Mouse (Mus musculus): ENCODE measurements around the gene Emsy. TPM values are rescaled to one million over a fixed set of nuclear protein-coding genes. Genes with fewer than 3 reads are reported as not detected.

The Emsy gene
- polyA plus RNA-seq, 1 experiment from 2014 or later: 32.3 TPM

DNA sequence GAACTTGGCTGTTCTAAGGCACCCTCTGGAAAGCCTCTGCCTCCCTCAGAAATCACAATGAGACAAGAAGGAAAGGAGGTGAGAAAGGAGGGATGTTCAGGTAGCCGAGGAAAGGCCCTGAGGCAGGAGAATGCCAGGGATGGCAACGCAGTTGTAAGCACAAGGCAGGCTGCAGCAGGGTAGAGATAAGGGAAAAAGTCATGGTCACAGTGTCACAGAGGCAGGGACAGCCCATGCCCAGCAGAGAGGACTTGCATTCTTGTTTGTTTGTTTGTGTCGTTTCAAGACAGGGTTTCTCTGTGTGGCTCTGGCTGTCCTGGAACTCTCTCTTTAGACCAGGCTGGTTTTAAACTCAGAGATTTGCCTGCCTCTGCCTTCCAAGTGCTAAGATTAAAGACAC is 105.5 kb downstream of the Emsy start:
- no peaks in the 10 kb centered on the region for H3K9me3 ChIP-seq (ENCODE audit: control insufficient read depth, low read length)
- no peak for DNase-seq (ENCODE audit: low spot score)
- ATAC-seq (replicated peaks; ENCODE audit: low FRiP score, low TSS enrichment, low read depth): no peak
- 57% methylated on average over 3 of the region's 3 CpGs for WGBS
- H3K27ac ChIP-seq (ENCODE audit: low read depth): no peak overlapping the region
- no peak overlapping the region for H3K4me2 ChIP-seq (ENCODE audit: low read length)
- 0 out of 2 replicates have a peak, but pooled peaks cover 3% of the 10 kb centered on the region for H3K4me1 ChIP-seq (replicated peaks; ENCODE audit: control insufficient read depth, insufficient read depth, low read length)
- H3K4me3 ChIP-seq (ENCODE audit: low read depth, low read length): no peak overlapping the region
- H3K36me3 ChIP-seq (ENCODE audit: control insufficient read depth, insufficient read depth, low read length): no peaks in the 10 kb centered on the region
- no peak overlapping the region for H3K9ac ChIP-seq (ENCODE audit: low read length)
- H3K27me3 ChIP-seq (replicated peaks; ENCODE audit: control insufficient read depth, insufficient read depth, low read length): no peaks in the 10 kb centered on the region

DNA sequence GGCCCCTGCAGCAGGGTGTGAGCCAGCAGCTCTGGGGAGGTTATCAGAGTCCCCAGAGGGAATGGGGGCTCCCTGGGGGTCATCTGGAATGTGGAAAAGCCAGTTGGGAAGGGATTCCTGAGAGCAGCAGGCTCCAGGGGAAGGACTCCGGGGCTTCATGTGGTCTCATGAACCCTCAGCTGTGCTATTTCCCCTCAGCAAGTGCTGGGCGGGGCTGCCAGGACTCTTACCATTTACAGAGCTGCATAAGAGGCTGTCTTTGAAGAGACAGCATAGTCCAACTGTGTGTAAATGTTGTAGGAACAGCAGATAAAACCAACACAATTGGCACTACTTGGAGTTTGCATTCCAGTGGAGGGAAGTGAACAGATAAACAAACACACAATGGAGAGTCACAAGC is 106.0 kb downstream of the Emsy start:
- Histone ChIP-seq H3K4me3 (ENCODE audit: low read depth, low read length) (no peak overlapping the region), H3K27ac (ENCODE audit: low read depth) (no peak overlapping the region), H3K36me3 (ENCODE audit: control insufficient read depth, insufficient read depth, low read length) (no peaks in the 10 kb centered on the region), H3K9me3 (ENCODE audit: control insufficient read depth, low read length) (no peaks in the 10 kb centered on the region), H3K27me3 (replicated peaks; ENCODE audit: control insufficient read depth, insufficient read depth, low read length) (no peaks in the 10 kb centered on the region), H3K4me1 (replicated peaks; ENCODE audit: control insufficient read depth, insufficient read depth, low read length) (0 out of 2 replicates have a peak, but pooled peaks cover 3% of the 10 kb centered on the region), H3K9ac (ENCODE audit: low read length) (no peak overlapping the region), H3K4me2 (ENCODE audit: low read length) (no peak overlapping the region)
- ATAC-seq (replicated peaks; ENCODE audit: low FRiP score, low TSS enrichment, low read depth) (no peak), DNase-seq (ENCODE audit: low spot score) (no peak)
- WGBS: 36% methylated on average over 2 of the region's 2 CpGs

DNA sequence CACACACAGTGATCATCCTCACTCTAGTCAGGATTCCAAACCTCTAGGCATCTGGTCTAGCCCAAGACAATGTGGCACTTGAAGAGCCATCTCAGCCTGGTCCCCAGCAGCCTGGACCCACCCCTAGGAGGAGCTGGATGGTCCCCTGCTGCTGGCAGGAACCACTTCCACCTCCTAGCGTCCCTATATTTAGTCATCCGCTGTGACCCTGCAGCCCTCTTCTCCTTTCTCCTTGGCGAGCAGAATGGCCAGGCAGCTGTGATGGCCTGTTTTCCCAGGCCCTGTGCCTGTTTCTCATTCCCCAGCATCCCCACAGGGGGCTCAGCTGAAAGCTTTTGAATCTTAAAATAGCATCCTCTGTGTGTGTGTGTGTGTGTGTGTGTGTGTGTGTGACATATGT is 107.7 kb downstream of the Emsy start:
- Histone ChIP-seq H3K27ac (ENCODE audit: low read depth) (no peak overlapping the region), H3K4me2 (ENCODE audit: low read length) (no peak overlapping the region), H3K4me3 (ENCODE audit: low read depth, low read length) (no peak overlapping the region), H3K9ac (ENCODE audit: low read length) (no peak overlapping the region), H3K27me3 (replicated peaks; ENCODE audit: control insufficient read depth, insufficient read depth, low read length) (no peaks in the 10 kb centered on the region), H3K9me3 (ENCODE audit: control insufficient read depth, low read length) (no peaks in the 10 kb centered on the region), H3K4me1 (replicated peaks; ENCODE audit: control insufficient read depth, insufficient read depth, low read length) (0 out of 2 replicates have a peak, but pooled peaks cover 3% of the 10 kb centered on the region), H3K36me3 (ENCODE audit: control insufficient read depth, insufficient read depth, low read length) (no peaks in the 10 kb centered on the region)
- 51% methylated on average over 3 of the region's 3 CpGs for WGBS
- no peak for ATAC-seq (replicated peaks; ENCODE audit: low FRiP score, low TSS enrichment, low read depth)
- DNase-seq (ENCODE audit: low spot score): no peak

DNA sequence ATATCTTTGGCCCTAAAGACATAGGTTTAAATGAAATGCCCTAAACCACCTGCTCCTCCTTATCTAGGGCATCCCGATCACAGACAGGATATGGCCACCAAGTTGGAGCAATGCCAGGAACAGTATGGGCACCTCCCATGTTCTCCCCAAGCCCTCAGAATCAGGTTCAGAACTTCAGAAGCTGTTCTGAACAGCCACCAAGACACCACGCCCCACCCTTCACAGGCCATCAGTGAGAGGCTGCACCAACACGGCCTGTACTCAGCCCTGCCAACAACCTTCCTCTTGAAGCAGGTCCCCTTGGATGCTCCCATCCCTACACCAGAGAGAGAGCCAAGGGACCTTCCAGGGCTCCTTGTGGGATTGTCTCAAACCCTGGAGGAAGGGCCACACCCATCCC is 112.0 kb downstream of the Emsy start:
- DNase-seq (ENCODE audit: low spot score) (no peak), ATAC-seq (replicated peaks; ENCODE audit: low FRiP score, low TSS enrichment, low read depth) (no peak)
- Histone ChIP-seq H3K9me3 (ENCODE audit: control insufficient read depth, low read length) (no peaks in the 10 kb centered on the region), H3K27ac (ENCODE audit: low read depth) (no peak overlapping the region), H3K4me3 (ENCODE audit: low read depth, low read length) (no peak overlapping the region), H3K27me3 (replicated peaks; ENCODE audit: control insufficient read depth, insufficient read depth, low read length) (no peaks in the 10 kb centered on the region), H3K36me3 (ENCODE audit: control insufficient read depth, insufficient read depth, low read length) (no peaks in the 10 kb centered on the region), H3K4me2 (ENCODE audit: low read length) (no peak overlapping the region), H3K9ac (ENCODE audit: low read length) (no peak overlapping the region), H3K4me1 (replicated peaks; ENCODE audit: control insufficient read depth, insufficient read depth, low read length) (no peaks in the 10 kb centered on the region; the same call in 1 of the 2 replicates)
- 56% methylated on average over 3 of the region's 3 CpGs for WGBS

DNA sequence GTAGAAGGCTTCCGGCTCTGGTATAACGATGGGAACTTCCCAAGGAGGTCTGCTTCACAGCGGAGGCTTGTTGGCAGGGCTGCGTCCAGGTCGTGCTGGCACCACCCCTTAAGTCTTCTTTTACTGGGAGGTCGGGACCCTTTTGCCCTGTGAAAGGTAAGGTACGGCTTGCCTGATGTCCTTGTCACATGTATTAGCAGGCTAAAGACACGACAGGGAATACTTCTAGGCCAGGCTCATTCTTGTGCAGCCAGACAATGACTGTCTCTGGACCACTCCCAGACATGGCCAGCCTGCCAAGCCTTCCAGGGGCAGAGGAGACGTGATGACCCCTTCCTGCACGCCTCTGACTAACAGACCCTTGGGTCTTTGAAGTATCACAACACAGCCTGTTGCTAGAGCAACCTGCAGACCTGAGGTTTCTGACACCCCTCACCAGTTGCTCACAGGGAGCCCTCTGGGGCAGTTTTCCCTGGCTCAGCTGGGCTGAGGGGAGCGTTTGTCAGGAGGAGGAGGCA is 112.7 kb downstream of the Emsy start:
- DNase-seq (ENCODE audit: low spot score) (no peak), ATAC-seq (replicated peaks; ENCODE audit: low FRiP score, low TSS enrichment, low read depth) (no peak)
- Histone ChIP-seq H3K4me2 (ENCODE audit: low read length) (no peak overlapping the region), H3K27ac (ENCODE audit: low read depth) (no peak overlapping the region), H3K9ac (ENCODE audit: low read length) (no peak overlapping the region), H3K4me1 (replicated peaks; ENCODE audit: control insufficient read depth, insufficient read depth, low read length) (no peaks in the 10 kb centered on the region; the same call in 1 of the 2 replicates), H3K4me3 (ENCODE audit: low read depth, low read length) (no peak overlapping the region), H3K9me3 (ENCODE audit: control insufficient read depth, low read length) (no peaks in the 10 kb centered on the region), H3K36me3 (ENCODE audit: control insufficient read depth, insufficient read depth, low read length) (no peaks in the 10 kb centered on the region), H3K27me3 (replicated peaks; ENCODE audit: control insufficient read depth, insufficient read depth, low read length) (no peaks in the 10 kb centered on the region)
- 57% methylated on average over 11 of the region's 11 CpGs for WGBS

DNA sequence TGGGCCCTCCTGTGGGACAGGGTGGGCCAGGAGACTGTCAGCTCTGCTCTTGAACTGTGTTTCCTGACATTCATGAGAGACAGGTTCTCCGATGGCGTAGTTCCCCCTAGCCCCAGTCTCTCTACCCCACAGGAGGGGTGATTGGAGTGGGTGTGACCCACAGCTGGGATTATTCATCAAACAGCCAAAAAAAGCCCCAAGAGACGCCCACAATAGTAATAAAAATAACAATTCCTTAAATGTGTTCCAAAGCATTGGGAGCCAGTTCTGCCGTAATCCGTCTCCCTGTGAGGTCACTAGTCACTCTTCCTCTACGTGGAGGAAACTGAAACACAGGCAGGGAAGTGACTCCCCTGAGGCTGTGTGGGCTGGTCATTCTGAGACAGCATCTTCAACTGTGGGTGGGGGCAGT is 113.8 kb downstream of the Emsy start:
- 56% methylated on average over 6 of the region's 6 CpGs for WGBS
- DNase-seq (ENCODE audit: low spot score): no peak

DNA sequence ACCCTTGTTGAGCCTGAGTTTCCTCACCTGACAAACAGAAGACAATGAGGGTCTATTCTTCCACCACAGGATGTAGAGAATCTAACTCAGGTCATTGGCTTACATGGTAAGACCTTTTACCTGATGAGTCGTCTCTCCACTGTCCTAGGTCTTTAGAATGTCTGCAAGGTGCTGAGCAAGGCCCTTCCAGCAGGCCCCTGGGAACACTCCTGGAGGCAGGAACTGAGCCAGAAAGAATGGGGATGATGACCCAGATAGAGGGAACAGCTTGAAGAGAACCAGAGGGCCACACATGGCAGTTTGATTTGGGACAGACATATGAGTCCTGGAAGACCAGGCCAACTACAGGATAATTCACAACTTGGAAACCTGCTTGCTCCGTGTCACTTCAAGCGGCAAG is 114.3 kb downstream of the Emsy start:
- no peaks in the 10 kb centered on the region for H3K36me3 ChIP-seq (ENCODE audit: control insufficient read depth, insufficient read depth, low read length)
- no peaks in the 10 kb centered on the region for H3K9me3 ChIP-seq (ENCODE audit: control insufficient read depth, low read length)
- H3K27ac ChIP-seq (ENCODE audit: low read depth): no peak overlapping the region
- no peak overlapping the region for H3K9ac ChIP-seq (ENCODE audit: low read length)
- H3K4me2 ChIP-seq (ENCODE audit: low read length): no peak overlapping the region
- ATAC-seq (replicated peaks; ENCODE audit: low FRiP score, low TSS enrichment, low read depth) (no peak), DNase-seq (ENCODE audit: low spot score) (no peak)
- H3K27me3 ChIP-seq (replicated peaks; ENCODE audit: control insufficient read depth, insufficient read depth, low read length): no peaks in the 10 kb centered on the region
- 92% methylated on average over 3 of the region's 3 CpGs for WGBS
- H3K4me1 ChIP-seq (replicated peaks; ENCODE audit: control insufficient read depth, insufficient read depth, low read length): peaks cover 11% of the 10 kb centered on the region
- H3K4me3 ChIP-seq (ENCODE audit: low read depth, low read length): no peak overlapping the region

More for the DNA sequence above, 113.8 kb downstream of the Emsy start:
- ATAC-seq (replicated peaks; ENCODE audit: low FRiP score, low TSS enrichment, low read depth): no peak
- peaks cover 6% of the 10 kb centered on the region for H3K4me1 ChIP-seq (replicated peaks; ENCODE audit: control insufficient read depth, insufficient read depth, low read length)
- no peaks in the 10 kb centered on the region for H3K27me3 ChIP-seq (replicated peaks; ENCODE audit: control insufficient read depth, insufficient read depth, low read length)
- no peaks in the 10 kb centered on the region for H3K9me3 ChIP-seq (ENCODE audit: control insufficient read depth, low read length)
- no peaks in the 10 kb centered on the region for H3K36me3 ChIP-seq (ENCODE audit: control insufficient read depth, insufficient read depth, low read length)
- H3K4me3 ChIP-seq (ENCODE audit: low read depth, low read length): no peak overlapping the region
- H3K27ac ChIP-seq (ENCODE audit: low read depth): no peak overlapping the region
- no peak overlapping the region for H3K9ac ChIP-seq (ENCODE audit: low read length)
- H3K4me2 ChIP-seq (ENCODE audit: low read length): no peak overlapping the region

DNA sequence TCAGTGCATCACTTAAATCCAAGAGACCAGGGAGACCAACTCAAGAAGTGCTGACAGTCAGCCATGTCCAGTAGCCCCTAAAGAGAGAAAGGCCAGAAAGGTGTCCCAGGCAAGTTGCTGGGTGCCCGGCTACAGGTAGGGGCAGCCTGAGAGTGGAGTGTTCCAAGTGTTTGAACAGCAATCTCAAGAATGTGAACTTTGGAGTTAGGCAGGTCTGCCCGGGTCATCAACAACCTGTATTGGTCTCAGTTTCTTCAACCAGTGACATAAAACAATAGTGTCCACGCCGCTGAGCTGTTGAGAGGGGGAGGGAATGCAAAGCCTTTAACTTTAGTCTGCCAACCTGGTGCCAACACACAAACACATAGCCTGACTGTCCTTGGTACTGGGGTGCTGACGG is 115.0 kb downstream of the Emsy start:
- Histone ChIP-seq H3K27me3 (replicated peaks; ENCODE audit: control insufficient read depth, insufficient read depth, low read length) (no peaks in the 10 kb centered on the region), H3K4me3 (ENCODE audit: low read depth, low read length) (no peak overlapping the region), H3K36me3 (ENCODE audit: control insufficient read depth, insufficient read depth, low read length) (no peaks in the 10 kb centered on the region), H3K4me2 (ENCODE audit: low read length) (no peak overlapping the region), H3K27ac (ENCODE audit: low read depth) (no peak overlapping the region), H3K4me1 (replicated peaks; ENCODE audit: control insufficient read depth, insufficient read depth, low read length) (peaks cover 15% of the 10 kb centered on the region), H3K9ac (ENCODE audit: low read length) (no peak overlapping the region), H3K9me3 (ENCODE audit: control insufficient read depth, low read length) (no peaks in the 10 kb centered on the region)
- DNase-seq (ENCODE audit: low spot score) (no peak), ATAC-seq (replicated peaks; ENCODE audit: low FRiP score, low TSS enrichment, low read depth) (no peak)
- 71% methylated on average over 5 of the region's 5 CpGs for WGBS

DNA sequence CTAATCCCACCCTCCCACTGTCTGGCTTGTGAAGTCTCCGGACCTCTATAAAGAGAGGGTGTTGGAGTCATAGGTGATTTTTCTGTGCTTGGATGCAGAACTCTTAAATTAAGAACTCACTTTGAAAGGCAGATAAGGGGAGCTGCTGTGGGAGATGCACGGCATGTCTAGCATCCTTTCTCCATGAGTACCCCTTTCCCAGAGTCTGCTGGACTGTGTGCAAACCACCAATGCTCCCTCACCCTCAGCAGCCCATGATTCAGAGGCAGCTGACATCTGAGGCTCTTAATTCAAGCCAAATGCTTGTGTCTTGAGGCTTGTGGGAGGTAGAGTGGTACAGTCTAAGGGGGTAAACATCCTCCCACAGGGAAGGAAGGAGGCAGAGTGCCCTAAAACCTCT is 115.7 kb downstream of the Emsy start:
- no peak for DNase-seq (ENCODE audit: low spot score)

More for the DNA sequence above, 115.7 kb downstream of the Emsy start:
- no peaks in the 10 kb centered on the region for H3K9me3 ChIP-seq (ENCODE audit: control insufficient read depth, low read length)
- H3K4me1 ChIP-seq (replicated peaks; ENCODE audit: control insufficient read depth, insufficient read depth, low read length): peaks cover 15% of the 10 kb centered on the region
- H3K4me3 ChIP-seq (ENCODE audit: low read depth, low read length): no peak overlapping the region
- H3K36me3 ChIP-seq (ENCODE audit: control insufficient read depth, insufficient read depth, low read length): no peaks in the 10 kb centered on the region
- ATAC-seq (replicated peaks; ENCODE audit: low FRiP score, low TSS enrichment, low read depth): no peak
- no peak overlapping the region for H3K4me2 ChIP-seq (ENCODE audit: low read length)
- H3K9ac ChIP-seq (ENCODE audit: low read length): no peak overlapping the region
- no peaks in the 10 kb centered on the region for H3K27me3 ChIP-seq (replicated peaks; ENCODE audit: control insufficient read depth, insufficient read depth, low read length)
- 69% methylated on average over 2 of the region's 2 CpGs for WGBS
- H3K27ac ChIP-seq (ENCODE audit: low read depth): no peak overlapping the region

All from intestine, embryonic 14.5 days (tissue).